Mouse (Mus musculus) embryonic fibroblast, embryonic 13.5 days (primary cell): ENCODE results near the gene Iqschfp.

Source experiments
- CTCF ChIP-seq: IDR thresholded peaks from 2 replicates; pipeline ENCODE4 v1.5.1; 2011; ENCODE audit warnings: mild to moderate bottlenecking, control low read depth, low read length, moderate library complexity, borderline replicate concordance; ENCODE audit not compliant: insufficient read depth
- POLR2A ChIP-seq: IDR thresholded peaks from 2 replicates; pipeline ENCODE4 v1.6.1; 2011; ENCODE audit warnings: low read depth, mild to moderate bottlenecking, control low read depth, low read length, moderate library complexity

DNA sequence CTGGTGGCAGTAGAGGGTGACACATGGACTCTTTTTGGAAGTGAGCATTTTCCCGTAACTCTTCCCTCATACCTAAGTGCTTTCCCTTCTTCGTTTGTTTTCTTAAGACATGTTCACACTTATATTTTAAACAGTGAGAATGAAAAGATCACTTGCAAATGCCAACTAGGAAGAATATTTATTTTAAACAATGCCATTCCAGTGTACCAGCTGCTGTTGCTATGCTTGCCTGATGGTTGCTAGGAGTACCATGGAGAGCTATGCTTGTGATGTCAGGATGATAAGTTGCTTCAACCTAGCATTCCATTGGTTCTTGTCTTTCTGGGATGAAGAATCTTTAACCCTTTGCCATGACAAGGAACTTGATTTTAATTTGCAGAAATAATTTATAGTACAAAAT is 193.0 kb downstream of the Iqschfp start:
- TF ChIP-seq CTCF = no peak
- TF ChIP-seq POLR2A = no peak
